Mouse (Mus musculus) layer of hippocampus, postnatal 36 days (tissue): ENCODE results near the gene Olfr588-ps1. TPM values are rescaled to one million over a fixed set of nuclear protein-coding genes. Genes with fewer than 3 reads are reported as not detected.
"Not testable (repeated sequence)": the region's sequence is repeated elsewhere in the genome, so short reads cannot be mapped to it uniquely, and the experiment has no call there.

Source experiments
- DNase-seq, 2 experiments: peaks; one replicate each; pipeline ENCODE4 v3.0.0; 2022
- total RNA-seq, 2 experiments: library from RNA; stranded (reverse); gene quantifications; 2 replicates each; pipeline ENCODE4 v1.2.3; 2021

The Olfr588-ps1 gene
- total RNA-seq = not detected

- DNase-seq = no peak
Observed at GRCm38 (mm10) chr7:103140579-103140978, at the start of gene Olfr588-ps1. Gene Olfr588-ps1 (plus strand): TSS chr7:103140879.

GRCm38 (mm10) chr7:103097420-103097819 is 43.3 kb upstream of the Olfr588-ps1 start, which contains the start of gene Olfr585:
Gene Olfr585 (plus strand): TSS chr7:103097720.
- no peak for DNase-seq

- no peak for DNase-seq
Observed at GRCm38 (mm10) chr7:103119406-103119805, 21.3 kb upstream of the Olfr588-ps1 start.

GRCm38 (mm10) chr7:103125538-103125937 is 15.1 kb upstream of the Olfr588-ps1 start, which contains the start of gene Olfr586:
Gene Olfr586 (minus strand): TSS chr7:103125638.
- no peak for DNase-seq

GRCm38 (mm10) chr7:103156256-103156655 is 15.6 kb downstream of the Olfr588-ps1 start, which contains the start of gene Olfr589:
Gene Olfr589 (minus strand): TSS chr7:103156356.
- no peak for DNase-seq

GRCm38 (mm10) chr7:103169697-103170096 is 29.0 kb downstream of the Olfr588-ps1 start:
- DNase-seq = no peak

GRCm38 (mm10) chr7:103178240-103178639 is 37.6 kb downstream of the Olfr588-ps1 start, which contains the start of gene Olfr591:
Gene Olfr591 (minus strand): TSS chr7:103178340.
- no peak for DNase-seq

GRCm38 (mm10) chr7:103184503-103184902 is 43.8 kb downstream of the Olfr588-ps1 start, which contains the start of gene Olfr592:
Gene Olfr592 (plus strand): TSS chr7:103184803.
- DNase-seq = not testable (repeated sequence)

Other genes with a start within 250 kb of the Olfr588-ps1 start
- gene Olfr569, start 250.0 kb upstream of the Olfr588-ps1 start, total RNA-seq = not detected
- gene Olfr570, start 246.3 kb upstream of the Olfr588-ps1 start, total RNA-seq = not detected
- not detected for gene Olfr571, start 223.3 kb upstream of the Olfr588-ps1 start, total RNA-seq
- not detected for gene Olfr572, start 216.5 kb upstream of the Olfr588-ps1 start, total RNA-seq
- not detected for gene Olfr573-ps1, start 198.3 kb upstream of the Olfr588-ps1 start, total RNA-seq
- not detected for gene Olfr574, start 192.4 kb upstream of the Olfr588-ps1 start, total RNA-seq
- gene Olfr575, start 182.1 kb upstream of the Olfr588-ps1 start, total RNA-seq = not detected
- gene Olfr576, start 178.2 kb upstream of the Olfr588-ps1 start, total RNA-seq = not detected
- not detected for gene Olfr577, start 164.9 kb upstream of the Olfr588-ps1 start, total RNA-seq
- gene Olfr578, start 151.6 kb upstream of the Olfr588-ps1 start, total RNA-seq = not detected
- not detected for gene Olfr582, start 102.9 kb upstream of the Olfr588-ps1 start, total RNA-seq
- not detected for gene Olfr583, start 89.6 kb upstream of the Olfr588-ps1 start, total RNA-seq
- not detected for gene Olfr584, start 59.0 kb upstream of the Olfr588-ps1 start, total RNA-seq
- not detected for gene Olfr585, start 43.2 kb upstream of the Olfr588-ps1 start, total RNA-seq
- gene Olfr586, start 15.2 kb upstream of the Olfr588-ps1 start, total RNA-seq = not detected
- not detected for gene Olfr589, start 15.5 kb downstream of the Olfr588-ps1 start, total RNA-seq
- not detected for gene Olfr591, start 37.5 kb downstream of the Olfr588-ps1 start, total RNA-seq
- not detected for gene Olfr592, start 43.9 kb downstream of the Olfr588-ps1 start, total RNA-seq
- gene Olfr593, start 71.0 kb downstream of the Olfr588-ps1 start, total RNA-seq = not detected
- not detected for gene Olfr594, start 76.1 kb downstream of the Olfr588-ps1 start, total RNA-seq
- gene Usp17ld, start 111.6 kb downstream of the Olfr588-ps1 start, total RNA-seq = not detected
- gene Olfr596, start 164.8 kb downstream of the Olfr588-ps1 start, total RNA-seq = not detected
- gene Olfr597, start 175.4 kb downstream of the Olfr588-ps1 start, total RNA-seq = not detected
- not detected for gene Olfr598, start 182.7 kb downstream of the Olfr588-ps1 start, total RNA-seq
- gene Olfr599, start 195.0 kb downstream of the Olfr588-ps1 start, total RNA-seq = not detected
- not detected for gene Olfr600, start 208.8 kb downstream of the Olfr588-ps1 start, total RNA-seq
- gene Olfr601, start 221.8 kb downstream of the Olfr588-ps1 start, total RNA-seq = not detected
- gene Olfr603, start 245.3 kb downstream of the Olfr588-ps1 start, total RNA-seq = not detected